Mouse (Mus musculus): Measurements from ENCODE around the gene Six5. TPM values are rescaled to one million over a fixed set of nuclear protein-coding genes. Genes with fewer than 3 reads are reported as not detected.

Gene Six5
- polyA plus RNA-seq, 1 experiment, result 3.3 TPM

- peak within 1 kb of the TSS; percentile 48 for H3K4me3 ChIP-seq (ENCODE audit: control insufficient read depth, low read depth, low read length)
- H3K4me1 ChIP-seq (ENCODE audit: control insufficient read depth, insufficient read depth, low read length), result peaks cover 20% of the 10 kb centered on the region
- H3K36me3 ChIP-seq (ENCODE audit: control insufficient read depth, insufficient read depth, low read length), result no peaks in the 10 kb centered on the region; the same call in 1 of the 2 replicates
- H3K27me3 ChIP-seq (ENCODE audit: control insufficient read depth, insufficient read depth, low read length), result no peaks in the 10 kb centered on the region
- TF ChIP-seq POLR2A (IDR thresholded peaks at IDR 0.05; ENCODE audit: control insufficient read depth, low read depth, low read length) (no peak), CTCF (IDR thresholded peaks at IDR 0.05; ENCODE audit: control insufficient read depth, insufficient read depth, insufficient replicate concordance, low read depth, low read length) (no peak)
- peak within 1 kb of the TSS; percentile 59 for H3K27ac ChIP-seq (ENCODE audit: control insufficient read depth, insufficient read depth, low read depth, low read length)
Observed at GRCm38 (mm10) chr7:19083701-19084100, 10.7 kb upstream of the Six5 start, which contains the start of gene Dmpk. TSS of gene Dmpk (plus strand) at chr7:19083849.

- peak overlapping the region; percentile 48 for H3K4me3 ChIP-seq (ENCODE audit: control insufficient read depth, low read depth, low read length)
- H3K36me3 ChIP-seq (ENCODE audit: control insufficient read depth, insufficient read depth, low read length), result no peaks in the 10 kb centered on the region; the same call in 1 of the 2 replicates
- peaks cover 20% of the 10 kb centered on the region for H3K4me1 ChIP-seq (ENCODE audit: control insufficient read depth, insufficient read depth, low read length)
- no peaks in the 10 kb centered on the region for H3K27me3 ChIP-seq (ENCODE audit: control insufficient read depth, insufficient read depth, low read length)
- peak overlapping the region; percentile 59 for H3K27ac ChIP-seq (ENCODE audit: control insufficient read depth, insufficient read depth, low read depth, low read length)
- TF ChIP-seq CTCF (IDR thresholded peaks at IDR 0.05; ENCODE audit: control insufficient read depth, insufficient read depth, insufficient replicate concordance, low read depth, low read length) (no peak), POLR2A (IDR thresholded peaks at IDR 0.05; ENCODE audit: control insufficient read depth, low read depth, low read length) (no peak)
Observed at GRCm38 (mm10) chr7:19084277-19084771, 10.1 kb upstream of the Six5 start.

DNA sequence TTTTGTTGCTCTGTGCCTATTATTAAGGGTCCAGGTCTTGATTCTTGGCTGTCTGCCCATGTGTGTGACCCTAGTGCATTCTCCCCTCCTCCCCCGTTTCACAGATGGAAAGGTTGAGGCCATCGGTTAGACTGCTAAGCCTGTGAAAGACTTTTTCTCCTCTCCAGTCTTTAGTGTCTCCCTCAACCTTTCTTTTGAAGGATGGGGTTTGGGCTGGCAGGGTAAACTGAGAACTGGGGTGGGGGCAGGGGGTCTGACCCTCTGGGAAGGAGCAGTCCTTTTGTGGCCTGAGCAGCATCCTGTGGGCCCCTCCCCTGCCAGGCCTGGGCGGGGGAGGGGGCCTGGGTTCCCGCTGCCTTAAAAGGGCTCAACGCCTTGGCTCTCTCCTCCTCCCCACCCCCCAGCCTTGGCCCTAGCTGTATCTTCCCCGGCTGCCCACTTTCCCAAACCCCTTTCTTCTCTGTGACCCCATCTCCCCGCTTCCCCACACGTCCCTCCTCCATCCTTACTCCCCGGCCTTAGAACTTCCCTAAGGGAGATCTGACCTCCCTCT, 9.4 kb upstream of the Six5 start:
- Histone ChIP-seq H3K4me3 (ENCODE audit: control insufficient read depth, low read depth, low read length) (no peak overlapping the region), H3K4me1 (ENCODE audit: control insufficient read depth, insufficient read depth, low read length) (peaks cover 20% of the 10 kb centered on the region), H3K27ac (ENCODE audit: control insufficient read depth, insufficient read depth, low read depth, low read length) (peak overlapping the region; percentile 22; the same call in 1 of the 2 replicates), H3K36me3 (ENCODE audit: control insufficient read depth, insufficient read depth, low read length) (no peaks in the 10 kb centered on the region; the same call in 1 of the 2 replicates), H3K27me3 (ENCODE audit: control insufficient read depth, insufficient read depth, low read length) (no peaks in the 10 kb centered on the region)
- no peak for TF ChIP-seq CTCF (IDR thresholded peaks at IDR 0.05; ENCODE audit: control insufficient read depth, insufficient read depth, insufficient replicate concordance, low read depth, low read length)
- no peak for TF ChIP-seq POLR2A (IDR thresholded peaks at IDR 0.05; ENCODE audit: control insufficient read depth, low read depth, low read length)

DNA sequence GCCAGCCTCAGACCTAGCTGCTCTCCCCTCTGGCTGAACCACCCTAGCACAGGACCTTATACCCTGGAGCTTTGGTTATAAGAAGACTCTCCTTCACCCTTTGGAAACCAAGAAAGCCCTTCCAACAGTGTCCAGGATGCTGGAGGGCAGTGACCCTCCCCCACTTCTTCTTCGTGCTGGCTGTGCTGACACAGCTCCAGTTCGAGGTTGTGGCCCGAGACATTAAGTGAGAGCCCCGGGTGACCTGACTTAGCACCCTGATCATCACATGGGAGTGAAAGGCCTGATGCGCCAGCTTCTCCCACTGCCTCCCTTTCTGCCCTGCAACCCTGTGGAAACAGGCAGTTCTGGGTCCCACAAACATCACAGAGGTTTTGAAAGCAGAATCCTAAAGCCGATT, 8.9 kb upstream of the Six5 start:
- TF ChIP-seq POLR2A (IDR thresholded peaks at IDR 0.05; ENCODE audit: control insufficient read depth, low read depth, low read length) (no peak), CTCF (IDR thresholded peaks at IDR 0.05; ENCODE audit: control insufficient read depth, insufficient read depth, insufficient replicate concordance, low read depth, low read length) (no peak)
- Histone ChIP-seq H3K36me3 (ENCODE audit: control insufficient read depth, insufficient read depth, low read length) (no peaks in the 10 kb centered on the region; the same call in 1 of the 2 replicates), H3K27ac (ENCODE audit: control insufficient read depth, insufficient read depth, low read depth, low read length) (no peak overlapping the region), H3K4me3 (ENCODE audit: control insufficient read depth, low read depth, low read length) (no peak overlapping the region), H3K27me3 (ENCODE audit: control insufficient read depth, insufficient read depth, low read length) (no peaks in the 10 kb centered on the region), H3K4me1 (ENCODE audit: control insufficient read depth, insufficient read depth, low read length) (peaks cover 20% of the 10 kb centered on the region)

- no peaks in the 10 kb centered on the region; the same call in 1 of the 2 replicates for H3K36me3 ChIP-seq (ENCODE audit: control insufficient read depth, insufficient read depth, low read length)
Observed at GRCm38 (mm10) chr7:19086042-19086441, 8.4 kb upstream of the Six5 start.

GRCm38 (mm10) chr7:19086760-19087159, 7.6 kb upstream of the Six5 start:
- peaks cover 27% of the 10 kb centered on the region for H3K4me1 ChIP-seq (ENCODE audit: control insufficient read depth, insufficient read depth, low read length)
- no peaks in the 10 kb centered on the region for H3K27me3 ChIP-seq (ENCODE audit: control insufficient read depth, insufficient read depth, low read length)
- no peaks in the 10 kb centered on the region; the same call in 1 of the 2 replicates for H3K36me3 ChIP-seq (ENCODE audit: control insufficient read depth, insufficient read depth, low read length)
- H3K4me3 ChIP-seq (ENCODE audit: control insufficient read depth, low read depth, low read length), result no peak overlapping the region
- TF ChIP-seq CTCF (IDR thresholded peaks at IDR 0.05; ENCODE audit: control insufficient read depth, insufficient read depth, insufficient replicate concordance, low read depth, low read length), result no peak
- no peak overlapping the region for H3K27ac ChIP-seq (ENCODE audit: control insufficient read depth, insufficient read depth, low read depth, low read length)

More at GRCm38 (mm10) chr7:19086042-19086441, 8.4 kb upstream of the Six5 start:
- Histone ChIP-seq H3K4me3 (ENCODE audit: control insufficient read depth, low read depth, low read length) (no peak overlapping the region), H3K27me3 (ENCODE audit: control insufficient read depth, insufficient read depth, low read length) (no peaks in the 10 kb centered on the region), H3K27ac (ENCODE audit: control insufficient read depth, insufficient read depth, low read depth, low read length) (no peak overlapping the region), H3K4me1 (ENCODE audit: control insufficient read depth, insufficient read depth, low read length) (peaks cover 20% of the 10 kb centered on the region)
- TF ChIP-seq CTCF (IDR thresholded peaks at IDR 0.05; ENCODE audit: control insufficient read depth, insufficient read depth, insufficient replicate concordance, low read depth, low read length), result no peak
- no peak for TF ChIP-seq POLR2A (IDR thresholded peaks at IDR 0.05; ENCODE audit: control insufficient read depth, low read depth, low read length)

GRCm38 (mm10) chr7:19088813-19089212, 5.6 kb upstream of the Six5 start:
- Histone ChIP-seq H3K27me3 (ENCODE audit: control insufficient read depth, insufficient read depth, low read length) (no peaks in the 10 kb centered on the region), H3K4me1 (ENCODE audit: control insufficient read depth, insufficient read depth, low read length) (peaks cover 45% of the 10 kb centered on the region), H3K27ac (ENCODE audit: control insufficient read depth, insufficient read depth, low read depth, low read length) (no peak overlapping the region), H3K36me3 (ENCODE audit: control insufficient read depth, insufficient read depth, low read length) (no peaks in the 10 kb centered on the region; the same call in 1 of the 2 replicates), H3K4me3 (ENCODE audit: control insufficient read depth, low read depth, low read length) (no peak overlapping the region)
- TF ChIP-seq CTCF (IDR thresholded peaks at IDR 0.05; ENCODE audit: control insufficient read depth, insufficient read depth, insufficient replicate concordance, low read depth, low read length), result peak; percentile 56; the same call in 1 of the 2 replicates
- no peak for TF ChIP-seq POLR2A (IDR thresholded peaks at IDR 0.05; ENCODE audit: control insufficient read depth, low read depth, low read length)
